Mouse (Mus musculus) embryonic facial prominence, embryonic 13.5 days (tissue): ENCODE measurements around the gene Cadps2. TPM values are rescaled to one million over a fixed set of nuclear protein-coding genes. Genes with fewer than 3 reads are reported as not detected.

ENCODE experiments used
- ATAC-seq: fragments of 200-750 bp; cut with Nextera tagmentation; 2 replicates; pipeline ENCODE4 v1.8.0; 2017; ENCODE audit warnings: low read depth; ENCODE audit not compliant: insufficient number of reproducible peaks, insufficient read depth, low FRiP score, low TSS enrichment
- H3K27ac ChIP-seq: fragments of 300-500 bp; sonication (generic); 2 replicates; pipeline ENCODE4 v1.5.1; 2015; ENCODE audit warnings: moderate library complexity, mild to moderate bottlenecking, inconsistent platforms
- H3K27me3 ChIP-seq: fragments of 300-500 bp; sonication (generic); 2 replicates; pipeline ENCODE4 v1.6.1; 2015; ENCODE audit warnings: mild to moderate bottlenecking, inconsistent platforms
- H3K36me3 ChIP-seq: fragments of 300-500 bp; sonication (generic); 2 replicates; pipeline ENCODE4 v1.6.1; 2015; ENCODE audit warnings: mild to moderate bottlenecking, inconsistent platforms
- H3K4me1 ChIP-seq: fragments of 300-500 bp; sonication (generic); 2 replicates; pipeline ENCODE4 v1.6.1; 2015; ENCODE audit warnings: inconsistent platforms
- H3K4me2 ChIP-seq: fragments of 300-500 bp; sonication (generic); 2 replicates; pipeline ENCODE4 v1.6.1; 2015; ENCODE audit warnings: moderate library complexity, mild to moderate bottlenecking, inconsistent platforms
- H3K4me3 ChIP-seq: fragments of 300-500 bp; sonication (generic); 2 replicates; pipeline ENCODE4 v1.5.1; 2015; ENCODE audit warnings: mild to moderate bottlenecking, inconsistent platforms
- H3K9ac ChIP-seq: fragments of 300-500 bp; sonication (generic); 2 replicates; pipeline ENCODE4 v1.6.1; 2015; ENCODE audit warnings: mild to moderate bottlenecking, inconsistent platforms
- H3K9me3 ChIP-seq: fragments of 300-500 bp; sonication (generic); 2 replicates; pipeline ENCODE4 v1.6.1; 2016; ENCODE audit warnings: inconsistent platforms
- WGBS: fragments of 180-500 bp; shearing (Covaris S2); methylation state at CpG from one replicate; pipeline ENCODE4 v1.1.7; 2015; ENCODE audit warnings: mixed read lengths; 5-methylcytosine and 5-hydroxymethylcytosine counted together
- polyA plus RNA-seq: library from polyadenylated mRNA; unstranded; fragments of >200 nt; fragmentation: Nextera tagmentation; extraction: Ambion mirVana; gene quantifications from 2 replicates; pipeline ENCODE4 v1.2.1, GENCODE M21; 2015

Gene Cadps2
- polyA plus RNA-seq, 1 experiment from 2014 or later = 3.5 TPM

DNA sequence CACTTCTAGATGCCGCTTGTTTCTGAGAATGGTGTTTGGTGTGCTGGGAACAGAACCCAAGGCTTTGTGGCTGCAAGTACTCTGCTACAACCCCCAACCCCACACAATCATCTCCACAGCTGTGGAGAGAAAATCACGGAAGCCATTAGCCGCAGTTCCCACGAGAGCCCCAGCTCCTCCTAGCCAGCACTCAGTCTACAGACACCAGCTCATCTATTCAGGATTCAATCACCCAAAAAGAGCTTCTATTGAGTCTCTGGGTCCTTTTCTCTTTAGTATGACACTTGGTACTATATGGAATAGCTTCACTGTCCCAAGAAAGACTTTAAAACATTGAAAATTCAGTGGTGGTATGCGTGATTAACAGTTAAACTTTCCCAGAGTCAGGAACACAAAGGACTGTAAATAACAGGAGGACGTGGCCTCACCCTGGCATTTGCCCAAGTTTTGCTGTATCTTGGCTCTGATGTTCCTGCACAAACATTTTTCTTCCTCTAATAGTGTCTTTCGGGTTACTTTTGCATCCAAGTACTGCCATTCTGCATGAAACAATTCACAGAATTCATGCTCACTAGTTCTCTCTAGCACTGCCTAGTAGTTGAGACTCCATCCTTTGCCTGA is 191.5 kb downstream of the Cadps2 start:
- Histone ChIP-seq H3K9ac (no peak overlapping the region), H3K4me2 (no peak overlapping the region), H3K27me3 (no peaks in the 10 kb centered on the region), H3K4me1 (no peaks in the 10 kb centered on the region), H3K4me3 (no peak overlapping the region), H3K27ac (no peak overlapping the region), H3K9me3 (no peaks in the 10 kb centered on the region), H3K36me3 (no peaks in the 10 kb centered on the region)
- no peak for ATAC-seq
- WGBS = 71% methylated on average over 7 of the region's 7 CpGs

DNA sequence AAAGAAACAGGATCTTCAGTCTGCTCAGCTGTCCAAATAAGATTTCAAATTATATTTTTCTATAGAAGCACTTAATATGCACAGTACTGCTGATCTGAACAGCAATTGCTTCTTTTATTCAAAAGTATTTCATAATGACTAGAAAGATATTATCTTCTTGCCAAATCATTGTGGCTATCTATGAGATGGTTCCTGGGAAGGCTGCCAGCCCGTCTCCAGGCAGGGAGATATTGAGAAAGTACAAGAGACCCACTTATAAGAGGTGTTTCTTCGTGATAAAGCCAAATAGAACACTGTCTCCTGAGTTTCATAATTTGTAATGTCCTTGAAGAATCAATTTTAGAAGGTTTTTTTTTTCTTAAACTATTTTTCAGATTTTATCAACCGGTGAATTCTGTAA is 202.1 kb downstream of the Cadps2 start:
- no peaks in the 10 kb centered on the region for H3K36me3 ChIP-seq
- 71% methylated on average over 3 of the region's 3 CpGs for whole genome bisulfite sequencing
- no peak overlapping the region for H3K4me2 ChIP-seq
- no peaks in the 10 kb centered on the region for H3K4me1 ChIP-seq
- no peaks in the 10 kb centered on the region for H3K9me3 ChIP-seq
- no peak overlapping the region for H3K27ac ChIP-seq
- no peak for ATAC-seq
- H3K9ac ChIP-seq = no peak overlapping the region
- no peak overlapping the region for H3K4me3 ChIP-seq
- no peaks in the 10 kb centered on the region for H3K27me3 ChIP-seq

DNA sequence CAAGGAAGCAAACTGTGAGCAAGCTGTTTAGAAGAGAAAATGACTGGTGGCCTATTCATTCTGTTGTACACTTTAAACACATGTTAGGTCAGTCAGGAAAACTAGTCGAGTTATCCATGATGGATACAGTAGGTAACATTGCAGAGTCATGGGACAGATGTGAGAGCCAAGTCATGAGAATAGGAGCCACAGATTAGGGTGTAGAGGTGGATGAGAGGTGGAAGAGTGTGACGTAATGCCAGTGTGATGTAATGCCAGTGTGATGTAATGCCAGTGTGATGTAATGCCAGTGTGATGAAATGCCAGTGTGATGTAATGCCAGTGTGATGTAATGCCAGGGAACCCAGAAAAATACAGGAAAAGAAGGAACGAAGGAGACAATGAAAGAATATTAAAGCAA is 204.0 kb downstream of the Cadps2 start:
- WGBS = 84% methylated on average over 3 of the region's 3 CpGs
- Histone ChIP-seq H3K4me3 (no peak overlapping the region), H3K27me3 (no peaks in the 10 kb centered on the region), H3K9ac (no peak overlapping the region), H3K4me2 (no peak overlapping the region), H3K9me3 (no peaks in the 10 kb centered on the region), H3K27ac (no peak overlapping the region), H3K36me3 (no peaks in the 10 kb centered on the region), H3K4me1 (no peaks in the 10 kb centered on the region)
- ATAC-seq = no peak

DNA sequence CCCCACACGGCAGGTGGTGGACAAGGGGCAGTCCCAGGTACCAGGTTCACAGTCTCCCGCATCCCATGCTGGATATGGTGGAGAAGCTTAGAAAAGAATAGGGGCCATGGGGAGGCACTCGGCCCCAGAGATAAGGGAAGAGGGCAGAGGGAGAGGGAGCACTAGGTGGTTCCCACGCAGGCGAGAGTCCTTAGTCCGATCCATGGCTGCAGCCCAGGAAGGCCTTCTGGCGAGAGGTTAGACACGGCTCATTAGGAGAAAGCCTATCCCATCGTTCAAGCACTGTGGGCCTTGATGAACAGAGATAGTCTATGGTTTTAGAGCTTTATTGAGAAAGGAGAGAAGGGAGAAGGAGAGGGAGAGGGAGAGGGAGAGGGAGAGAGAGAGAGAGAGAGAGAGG is 205.2 kb downstream of the Cadps2 start:
- Histone ChIP-seq H3K9ac (no peak overlapping the region), H3K27ac (no peak overlapping the region), H3K4me1 (no peaks in the 10 kb centered on the region), H3K27me3 (no peaks in the 10 kb centered on the region), H3K4me3 (no peak overlapping the region), H3K36me3 (no peaks in the 10 kb centered on the region), H3K9me3 (no peaks in the 10 kb centered on the region), H3K4me2 (no peak overlapping the region)
- ATAC-seq = no peak
- 77% methylated on average over 9 of the region's 9 CpGs for WGBS

DNA sequence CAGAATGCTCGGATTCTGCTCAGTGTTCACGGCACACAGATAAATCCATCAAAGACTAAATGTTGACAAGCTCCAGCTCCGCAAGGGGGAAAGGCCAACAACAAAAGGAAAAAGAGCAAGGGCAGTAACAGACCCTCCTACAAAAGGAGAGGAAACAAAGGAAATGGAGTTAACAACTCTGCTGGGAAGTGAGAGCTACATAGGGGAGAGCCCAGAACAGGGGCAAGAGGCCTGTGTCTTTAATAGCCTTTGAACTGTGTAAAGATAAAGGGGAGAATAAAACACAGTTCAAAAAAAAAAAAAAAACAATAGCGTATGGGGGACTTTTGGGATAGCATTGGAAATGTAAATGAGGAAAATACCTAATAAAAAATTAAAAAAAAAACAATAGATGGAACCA is 208.8 kb downstream of the Cadps2 start:
- no peak overlapping the region for H3K9ac ChIP-seq
- ATAC-seq = no peak

DNA sequence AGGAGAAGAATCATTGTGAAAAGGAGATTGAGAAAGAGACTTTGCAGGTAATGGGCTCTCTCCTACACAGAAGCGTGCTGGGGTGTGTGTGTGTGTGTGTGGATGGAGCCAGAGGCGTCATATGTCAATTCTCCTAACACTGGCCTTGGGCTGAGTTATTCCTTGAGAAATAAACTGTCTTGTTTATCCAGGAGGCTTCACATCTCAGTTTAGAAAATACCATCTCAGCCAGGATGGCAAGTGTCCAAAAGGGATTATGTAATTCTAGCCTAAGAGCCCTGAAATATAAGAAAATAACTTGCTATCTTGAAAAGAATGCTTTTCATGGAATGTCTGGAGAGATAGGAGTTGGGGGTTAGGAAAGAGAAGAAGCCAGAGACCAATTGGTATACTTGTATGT is 264.1 kb downstream of the Cadps2 start:
- Histone ChIP-seq H3K27ac (no peak overlapping the region), H3K9ac (no peak overlapping the region), H3K27me3 (no peaks in the 10 kb centered on the region), H3K36me3 (no peaks in the 10 kb centered on the region), H3K4me1 (no peaks in the 10 kb centered on the region), H3K4me3 (no peak overlapping the region), H3K4me2 (no peak overlapping the region), H3K9me3 (no peaks in the 10 kb centered on the region)
- WGBS = 80% methylated on average over 2 of the region's 2 CpGs
- ATAC-seq = no peak

More for the DNA sequence above, 208.8 kb downstream of the Cadps2 start:
- Histone ChIP-seq H3K27me3 (no peaks in the 10 kb centered on the region), H3K4me1 (no peaks in the 10 kb centered on the region), H3K9me3 (no peaks in the 10 kb centered on the region), H3K4me3 (no peak overlapping the region), H3K36me3 (no peaks in the 10 kb centered on the region), H3K27ac (no peak overlapping the region), H3K4me2 (no peak overlapping the region)
- WGBS = 53% methylated on average over 4 of the region's 4 CpGs

DNA sequence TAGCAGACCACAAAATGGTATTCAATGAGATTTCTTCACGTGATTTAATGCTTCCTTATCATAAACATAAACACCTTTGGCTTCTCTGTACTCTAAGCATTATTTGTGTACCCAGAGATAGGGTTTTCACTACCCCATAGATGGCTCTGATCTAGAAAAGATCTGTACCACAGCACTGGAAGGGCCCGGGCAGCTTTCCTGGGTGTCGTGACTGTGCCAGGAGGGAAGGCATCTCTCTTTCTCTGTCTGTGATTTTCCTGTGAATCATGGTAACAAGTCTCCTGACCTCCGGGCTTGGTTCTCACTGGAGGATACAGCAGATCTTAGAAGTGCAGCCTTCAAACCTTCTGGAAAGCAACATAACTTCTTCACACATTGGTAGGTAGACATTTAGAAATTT is 265.5 kb downstream of the Cadps2 start:
- Histone ChIP-seq H3K4me1 (no peaks in the 10 kb centered on the region), H3K27me3 (no peaks in the 10 kb centered on the region), H3K4me3 (no peak overlapping the region), H3K36me3 (no peaks in the 10 kb centered on the region), H3K9ac (no peak overlapping the region), H3K4me2 (no peak overlapping the region), H3K9me3 (no peaks in the 10 kb centered on the region), H3K27ac (no peak overlapping the region)
- 87% methylated on average over 4 of the region's 4 CpGs for WGBS
- ATAC-seq = no peak

DNA sequence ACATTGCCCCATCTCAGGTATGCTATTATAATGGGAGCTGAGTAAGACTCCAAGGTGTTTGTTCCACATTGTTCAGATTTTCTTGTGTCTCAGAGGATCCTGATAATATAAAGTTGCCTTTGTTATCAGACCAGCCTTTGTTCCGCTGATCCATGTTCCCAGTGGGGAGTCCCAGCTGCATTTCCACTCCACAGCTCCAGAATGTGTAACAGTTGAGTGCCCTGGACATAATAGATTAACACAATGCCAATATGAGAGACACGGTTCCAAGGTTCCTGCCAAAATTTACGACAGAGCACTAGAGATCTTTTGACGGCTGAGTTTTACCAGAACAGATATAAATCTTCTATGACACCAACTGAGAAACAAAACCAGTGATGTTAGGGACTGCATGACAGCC is 266.8 kb downstream of the Cadps2 start:
- no peaks in the 10 kb centered on the region for H3K27me3 ChIP-seq
- no peaks in the 10 kb centered on the region for H3K9me3 ChIP-seq
- H3K36me3 ChIP-seq = no peaks in the 10 kb centered on the region
- H3K4me1 ChIP-seq = no peaks in the 10 kb centered on the region
- no peak overlapping the region for H3K9ac ChIP-seq
- 79% methylated on average over 4 of the region's 4 CpGs for WGBS
- no peak overlapping the region for H3K4me2 ChIP-seq
- no peak for ATAC-seq
- no peak overlapping the region for H3K27ac ChIP-seq
- no peak overlapping the region for H3K4me3 ChIP-seq

DNA sequence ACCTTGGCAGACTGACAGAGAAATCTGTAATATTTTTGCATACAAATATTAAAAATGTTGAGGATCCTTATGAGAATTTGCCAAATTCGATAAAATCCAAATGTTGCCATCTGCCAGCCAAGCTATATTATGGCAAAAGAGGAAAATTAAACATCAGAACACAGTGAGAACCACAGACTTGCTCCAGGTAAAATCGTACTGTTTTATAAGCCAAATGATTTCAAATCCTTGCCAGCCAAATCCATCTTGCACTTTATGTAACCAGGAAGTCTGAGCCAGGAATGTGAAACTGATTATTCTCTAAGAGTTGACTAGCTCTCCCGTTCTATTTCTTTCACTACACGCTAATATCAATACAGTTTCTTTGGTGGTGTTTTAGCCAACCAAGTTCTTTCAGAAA is 269.5 kb downstream of the Cadps2 start:
- Histone ChIP-seq H3K4me2 (no peak overlapping the region), H3K27me3 (no peaks in the 10 kb centered on the region), H3K4me3 (no peak overlapping the region), H3K27ac (no peak overlapping the region), H3K36me3 (no peaks in the 10 kb centered on the region), H3K9me3 (no peaks in the 10 kb centered on the region), H3K4me1 (no peaks in the 10 kb centered on the region), H3K9ac (no peak overlapping the region)
- WGBS = 88% methylated on average over 4 of the region's 4 CpGs
- ATAC-seq = no peak

DNA sequence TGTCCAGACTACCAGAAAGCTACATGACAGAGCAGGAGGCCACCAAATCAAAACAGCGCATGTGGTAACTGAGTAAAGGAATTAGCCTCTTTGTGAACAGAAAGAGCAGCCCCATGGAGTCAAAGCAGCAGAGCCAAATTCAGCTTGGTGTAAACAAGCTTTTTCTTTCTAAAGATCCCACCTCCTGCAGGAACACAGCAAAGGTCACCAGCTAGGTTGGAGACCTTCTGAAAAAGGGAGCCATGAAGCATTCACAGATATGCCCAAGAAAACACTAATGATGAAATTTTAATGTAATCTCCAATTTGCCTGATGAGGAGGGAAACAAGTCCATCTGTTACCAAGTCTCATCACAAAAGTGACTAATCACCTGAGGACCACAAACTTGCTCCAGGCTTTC is 270.5 kb downstream of the Cadps2 start:
- Histone ChIP-seq H3K4me1 (no peaks in the 10 kb centered on the region), H3K27ac (no peak overlapping the region), H3K36me3 (no peaks in the 10 kb centered on the region), H3K27me3 (no peaks in the 10 kb centered on the region), H3K9ac (no peak overlapping the region), H3K9me3 (no peaks in the 10 kb centered on the region), H3K4me3 (no peak overlapping the region), H3K4me2 (no peak overlapping the region)
- ATAC-seq = no peak
- WGBS = 66% methylated on average over 1 of the region's 1 CpGs

DNA sequence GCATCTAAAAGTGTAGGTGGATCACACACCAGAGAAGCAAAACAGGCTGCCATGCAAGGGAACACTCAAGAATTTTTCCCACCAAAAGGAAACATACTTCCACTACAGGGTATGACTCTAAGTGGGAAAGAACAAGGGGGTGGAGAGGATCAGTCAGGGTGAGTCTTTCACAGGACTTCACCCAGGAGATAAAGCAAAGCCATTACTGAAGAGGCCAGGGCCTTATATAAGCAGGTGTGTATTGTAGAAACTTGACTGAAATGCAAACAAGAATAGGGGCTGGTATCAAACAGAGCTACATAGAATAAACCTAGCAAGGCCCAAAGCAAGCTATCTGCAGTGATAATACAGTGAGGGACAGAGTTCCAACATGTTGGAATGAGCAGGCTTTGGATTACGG is 271.6 kb downstream of the Cadps2 start:
- no peak overlapping the region for H3K4me3 ChIP-seq
- ATAC-seq = no peak
- WGBS = 88% methylated on average over 1 of the region's 1 CpGs

DNA sequence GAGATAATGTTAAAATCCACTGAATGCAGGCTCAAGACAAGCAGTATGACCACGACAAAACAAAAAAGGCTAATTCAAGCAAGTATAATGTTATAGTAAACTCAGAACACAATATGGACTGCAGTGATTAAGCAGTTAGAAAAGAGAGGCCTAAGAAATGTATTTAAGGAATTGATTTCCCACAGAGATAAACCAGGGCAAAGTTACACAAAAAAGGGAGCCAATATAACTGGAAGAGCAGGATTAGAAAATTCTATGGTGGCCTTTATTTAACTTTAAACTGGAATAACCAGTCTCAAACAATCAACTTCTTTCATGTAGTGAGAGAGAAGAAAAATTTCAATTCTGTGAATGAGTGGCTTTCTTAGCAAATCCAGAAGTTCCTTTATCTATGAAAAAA is 289.3 kb downstream of the Cadps2 start:
- Histone ChIP-seq H3K4me2 (no peak overlapping the region), H3K27ac (no peak overlapping the region), H3K27me3 (no peaks in the 10 kb centered on the region), H3K4me3 (no peak overlapping the region), H3K9me3 (no peaks in the 10 kb centered on the region), H3K9ac (no peak overlapping the region), H3K36me3 (no peaks in the 10 kb centered on the region), H3K4me1 (no peaks in the 10 kb centered on the region)
- no peak for ATAC-seq
- 49% methylated on average over 1 of the region's 1 CpGs for WGBS

More for the DNA sequence above, 271.6 kb downstream of the Cadps2 start:
- Histone ChIP-seq H3K4me2 (no peak overlapping the region), H3K9ac (no peak overlapping the region), H3K4me1 (no peaks in the 10 kb centered on the region), H3K27me3 (no peaks in the 10 kb centered on the region), H3K36me3 (no peaks in the 10 kb centered on the region), H3K9me3 (no peaks in the 10 kb centered on the region), H3K27ac (no peak overlapping the region)

DNA sequence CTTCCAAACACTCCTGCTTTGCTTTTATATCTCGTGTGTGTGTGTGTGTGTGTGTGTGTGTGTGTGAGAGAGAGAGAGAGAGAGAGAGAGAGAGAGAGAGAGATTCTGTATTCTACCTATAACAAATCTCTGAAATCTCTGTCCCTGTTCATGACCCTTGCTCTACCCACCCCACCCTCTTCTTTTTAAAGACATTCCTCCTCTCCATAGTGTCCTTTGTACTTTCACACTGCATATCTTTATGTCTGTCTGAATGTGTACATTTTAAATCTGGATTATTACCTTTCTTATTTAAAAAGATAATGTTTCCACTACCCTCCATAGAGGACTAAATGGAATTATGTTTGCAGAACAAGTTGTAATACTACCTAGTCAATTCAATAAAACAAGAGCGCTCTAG is 315.5 kb downstream of the Cadps2 start:
- H3K4me1 ChIP-seq = no peaks in the 10 kb centered on the region
- H3K4me2 ChIP-seq = no peak overlapping the region
- H3K4me3 ChIP-seq = no peak overlapping the region
- no peak for ATAC-seq
- 83% methylated on average over 2 of the region's 2 CpGs for WGBS
- H3K9ac ChIP-seq = no peak overlapping the region
- no peaks in the 10 kb centered on the region for H3K9me3 ChIP-seq
- no peaks in the 10 kb centered on the region for H3K27me3 ChIP-seq
- no peak overlapping the region for H3K27ac ChIP-seq
- no peaks in the 10 kb centered on the region for H3K36me3 ChIP-seq
